Mouse (Mus musculus) CH12.LX (cell line): Measurements from ENCODE around the gene Fig4. TPM values are rescaled to one million over a fixed set of nuclear protein-coding genes. Genes with fewer than 3 reads are reported as not detected.

Experiments
- DNase-seq: peaks from one replicate; pipeline ENCODE4 v3.0.0-alpha.2; 2013; ENCODE audit errors: extremely low read depth
- H3K27ac ChIP-seq: 2 replicates; pipeline ENCODE4 v1.5.1; 2012; ENCODE audit warnings: low read depth, mild to moderate bottlenecking, control low read depth, moderate library complexity; ENCODE audit not compliant: insufficient read depth
- H3K27me3 ChIP-seq: replicated peaks from 2 replicates; pipeline ENCODE3; 2012; ENCODE audit warnings: inconsistent platforms
- H3K36me3 ChIP-seq, 2 experiments: replicated peaks in 1 of 2; 2 replicates each; pipeline versions ENCODE3 to v1.6.1; 2012; ENCODE audit warnings: inconsistent platforms in 1 of 2, low read length in 1 of 2, mild to moderate bottlenecking in 1 of 2, mixed read lengths in 1 of 2, moderate library complexity in 1 of 2; ENCODE audit not compliant: control insufficient read depth in 1 of 2, insufficient read depth in 1 of 2
- H3K4me1 ChIP-seq, 2 experiments: 2 replicates each; pipeline ENCODE4 v1.6.1; 2012; ENCODE audit warnings: inconsistent platforms in 1 of 2, moderate library complexity in 1 of 2; ENCODE audit not compliant: insufficient read depth in 2 of 2, control insufficient read depth in 1 of 2
- H3K4me2 ChIP-seq: 2 replicates; pipeline ENCODE4 v1.6.1; 2012; ENCODE audit warnings: low read depth, mild to moderate bottlenecking, control low read depth; ENCODE audit not compliant: poor library complexity, insufficient read depth, severe bottlenecking
- H3K4me3 ChIP-seq, 3 experiments: fragments of 150-350 bp in 1 of 3; sonication (generic) in 1 of 3; replicated peaks in 1 of 3; 2 replicates each; pipeline versions ENCODE3 to v1.5.1; 2011 to 2012; ENCODE audit warnings: low read depth in 2 of 3, low read length in 2 of 3, mild to moderate bottlenecking in 2 of 3, moderate library complexity in 2 of 3, control low read depth in 1 of 3, improper control_type of control experiment in 1 of 3, inconsistent platforms in 1 of 3, mixed read lengths in 1 of 3; ENCODE audit not compliant: poor library complexity in 1 of 3
- H3K79me2 ChIP-seq: replicated peaks from 2 replicates; pipeline ENCODE4 v1.6.1; 2012; ENCODE audit warnings: mild to moderate bottlenecking, moderate library complexity; ENCODE audit not compliant: control insufficient read depth, poor library complexity, insufficient read depth, severe bottlenecking; ENCODE audit errors: extremely low read depth
- H3K9ac ChIP-seq: 2 replicates; pipeline ENCODE4 v1.6.1; 2012; ENCODE audit warnings: low read depth, mild to moderate bottlenecking, control low read depth, moderate library complexity; ENCODE audit not compliant: insufficient read depth
- H3K9me3 ChIP-seq: replicated peaks from 2 replicates; pipeline ENCODE3; 2012; ENCODE audit warnings: low read length, inconsistent platforms, mixed read lengths
- BHLHE40 ChIP-seq: IDR thresholded peaks from 2 replicates; pipeline ENCODE4 v1.6.1; 2011; ENCODE audit warnings: mild to moderate bottlenecking, low read depth, low read length, improper control_type of control experiment
- CHD1 ChIP-seq: IDR thresholded peaks from 2 replicates; pipeline ENCODE4 v1.6.1; 2012; ENCODE audit warnings: low read depth, low read length, improper control_type of control experiment, inconsistent platforms
- CTCF ChIP-seq, 2 experiments: IDR thresholded peaks in 1 of 2; conservative IDR thresholded peaks in 1 of 2; 2 replicates each; pipeline ENCODE4 v1.5.1; 2011 to 2012; ENCODE audit warnings: low read depth in 2 of 2, low read length in 2 of 2, improper control_type of control experiment in 1 of 2, inconsistent platforms in 1 of 2, mild to moderate bottlenecking in 1 of 2, moderate library complexity in 1 of 2
- ELF1 ChIP-seq: IDR thresholded peaks from 2 replicates; pipeline ENCODE4 v1.6.1; 2014; ENCODE audit warnings: low read depth, mild to moderate bottlenecking, inconsistent platforms, low read length, improper control_type of control experiment
- ETS1 ChIP-seq: conservative IDR thresholded peaks from 2 replicates; pipeline ENCODE4 v1.6.1; 2012; ENCODE audit warnings: low read depth, mild to moderate bottlenecking, inconsistent platforms, low read length, improper control_type of control experiment, moderate library complexity
- GABPA ChIP-seq: IDR thresholded peaks from 2 replicates; pipeline ENCODE4 v1.6.1; 2012; ENCODE audit warnings: low read depth, low read length, improper control_type of control experiment, inconsistent platforms; ENCODE audit not compliant: insufficient replicate concordance
- HCFC1 ChIP-seq: IDR thresholded peaks from 2 replicates; pipeline ENCODE4 v1.6.1; 2012; ENCODE audit warnings: low read depth, mild to moderate bottlenecking, inconsistent platforms, low read length, improper control_type of control experiment
- JUN ChIP-seq: IDR thresholded peaks from 2 replicates; pipeline ENCODE4 v1.6.1; 2011; ENCODE audit warnings: low read depth, mild to moderate bottlenecking, low read length, improper control_type of control experiment, moderate library complexity; ENCODE audit not compliant: insufficient read depth
- JUND ChIP-seq: conservative IDR thresholded peaks from 2 replicates; pipeline ENCODE4 v1.6.1; 2011; ENCODE audit warnings: low read depth, low read length, improper control_type of control experiment
- MAX ChIP-seq: IDR thresholded peaks from 2 replicates; pipeline ENCODE4 v1.6.1; 2011; ENCODE audit warnings: low read length, improper control_type of control experiment
- MEF2A ChIP-seq: IDR thresholded peaks from 2 replicates; pipeline ENCODE4 v1.6.1; 2014; ENCODE audit warnings: low read depth, mild to moderate bottlenecking, inconsistent platforms, low read length, improper control_type of control experiment, borderline replicate concordance
- MXI1 ChIP-seq: IDR thresholded peaks from 2 replicates; pipeline ENCODE4 v1.6.1; 2011; ENCODE audit warnings: mild to moderate bottlenecking, low read depth, low read length, improper control_type of control experiment
- NELFE ChIP-seq: IDR thresholded peaks from 2 replicates; pipeline ENCODE4 v1.6.1; 2011; ENCODE audit warnings: low read depth, low read length, improper control_type of control experiment
- NRF1 ChIP-seq: IDR thresholded peaks from 2 replicates; pipeline ENCODE4 v1.6.1; 2014; ENCODE audit warnings: low read depth, mild to moderate bottlenecking, inconsistent platforms, low read length, improper control_type of control experiment, moderate library complexity
- POLR2AphosphoS2 ChIP-seq: IDR thresholded peaks from 2 replicates; pipeline ENCODE4 v1.6.1; 2011; ENCODE audit warnings: low read depth, low read length, improper control_type of control experiment
- RAD21 ChIP-seq: IDR thresholded peaks from 2 replicates; pipeline ENCODE4 v1.6.1; 2011; ENCODE audit warnings: low read depth, mild to moderate bottlenecking, low read length, improper control_type of control experiment, moderate library complexity
- RCOR1 ChIP-seq: conservative IDR thresholded peaks from 2 replicates; pipeline ENCODE4 v1.6.1; 2012; ENCODE audit warnings: low read depth, mild to moderate bottlenecking, inconsistent platforms, low read length, improper control_type of control experiment
- SIN3A ChIP-seq: IDR thresholded peaks from 2 replicates; pipeline ENCODE4 v1.6.1; 2012; ENCODE audit warnings: low read length, improper control_type of control experiment, inconsistent platforms
- SMC3 ChIP-seq: IDR thresholded peaks from 2 replicates; pipeline ENCODE4 v1.6.1; 2011; ENCODE audit warnings: low read depth, low read length, improper control_type of control experiment
- TCF12 ChIP-seq: IDR thresholded peaks from 2 replicates; pipeline ENCODE4 v1.6.1; 2014; ENCODE audit warnings: low read depth, mild to moderate bottlenecking, inconsistent platforms, low read length, improper control_type of control experiment
- ZC3H11A ChIP-seq: IDR thresholded peaks from 2 replicates; pipeline ENCODE4 v1.6.1; 2012; ENCODE audit warnings: low read depth, mild to moderate bottlenecking, inconsistent platforms, low read length, improper control_type of control experiment
- ZNF384 ChIP-seq: IDR thresholded peaks from 2 replicates; pipeline ENCODE4 v1.6.1; 2012; ENCODE audit warnings: low read depth, low read length, improper control_type of control experiment, inconsistent platforms
- dilution Hi-C: fragments of 300-500 bp; cut with MboI; formaldehyde crosslinking; loops from 2 replicates; pipeline ENCODE4 v1.14.3; 2020; ENCODE audit warnings: low sequenced_read_pairs; ENCODE audit not compliant: extremely low pct_unique_long_range_greater_than_20kb, extremely low pct_ligation_motif_present
- in situ Hi-C: fragments of 300-500 bp; cut with MboI; formaldehyde crosslinking; loops from 3 replicates; pipeline ENCODE4 v1.14.3; 2019; ENCODE audit warnings: low sequenced_read_pairs, low pct_ligation_motif_present, low pct_unique_long_range_greater_than_20kb, mixed read lengths
- polyA plus RNA-seq: library from polyadenylated mRNA; unstranded; fragments of >175 nt; gene quantifications from 2 replicates; pipeline ENCODE4 v1.2.1, GENCODE M21; 2012; ENCODE audit warnings: low read depth; ENCODE audit not compliant: insufficient read length
- total RNA-seq, 2 experiments: library from RNA; depleted of rRNA; stranded (reverse); fragments of 300-350 nt in 1 of 2; fragments of >200 nt in 1 of 2; gene quantifications; 2 replicates each; pipeline ENCODE4 v1.2.3; 2012 to 2014

Fig4 gene
- total and polyA plus RNA-seq, 3 experiments, result 22.6 to 39.6 (median 35.4) TPM

GRCm38 (mm10) chr10:41241080-41241479 is 62.0 kb downstream of the Fig4 start:
- H3K36me3 ChIP-seq, result peaks cover 19 to 89% of the 10 kb centered on the region in 2 experiments

GRCm38 (mm10) chr10:41236020-41236419 is 67.0 kb downstream of the Fig4 start:
- Histone ChIP-seq H3K9ac (no peak overlapping the region), H3K79me2 (no peaks in the 10 kb centered on the region), H3K27me3 (no peaks in the 10 kb centered on the region), H3K4me1 (no peaks in the 10 kb centered on the region), H3K4me3 (no peak overlapping the region), H3K36me3 (peaks cover 0 to 81% of the 10 kb centered on the region in 2 experiments), H3K27ac (no peak overlapping the region), H3K9me3 (no peaks in the 10 kb centered on the region)
- in situ Hi-C loops (no loop called here), dilution Hi-C loops (no loop called here)
- TF ChIP-seq BHLHE40, result no peak
- TF ChIP-seq NRF1, result no peak
- no peak for TF ChIP-seq POLR2AphosphoS2
- no peak for TF ChIP-seq SIN3A
- TF ChIP-seq, all 38 proteins: peak for 0
- DNase-seq, result no peak
- no peak overlapping the region for H3K4me2 ChIP-seq

More at GRCm38 (mm10) chr10:41241080-41241479, 62.0 kb downstream of the Fig4 start:
- H3K4me2 ChIP-seq, result no peak overlapping the region
- no peaks in the 10 kb centered on the region for H3K27me3 ChIP-seq
- H3K27ac ChIP-seq, result no peak overlapping the region
- peaks cover 0 to 10% of the 10 kb centered on the region in 2 experiments; a peak in 2 of 4 replicates for H3K4me1 ChIP-seq
- no peak for DNase-seq
- no peak overlapping the region for H3K4me3 ChIP-seq
- TF ChIP-seq ELF1, result no peak
- dilution Hi-C loops, result no loop called here
- H3K79me2 ChIP-seq, result no peaks in the 10 kb centered on the region
- no peaks in the 10 kb centered on the region for H3K9me3 ChIP-seq
- in situ Hi-C loops, result no loop called here
- no peak overlapping the region for H3K9ac ChIP-seq

DNA sequence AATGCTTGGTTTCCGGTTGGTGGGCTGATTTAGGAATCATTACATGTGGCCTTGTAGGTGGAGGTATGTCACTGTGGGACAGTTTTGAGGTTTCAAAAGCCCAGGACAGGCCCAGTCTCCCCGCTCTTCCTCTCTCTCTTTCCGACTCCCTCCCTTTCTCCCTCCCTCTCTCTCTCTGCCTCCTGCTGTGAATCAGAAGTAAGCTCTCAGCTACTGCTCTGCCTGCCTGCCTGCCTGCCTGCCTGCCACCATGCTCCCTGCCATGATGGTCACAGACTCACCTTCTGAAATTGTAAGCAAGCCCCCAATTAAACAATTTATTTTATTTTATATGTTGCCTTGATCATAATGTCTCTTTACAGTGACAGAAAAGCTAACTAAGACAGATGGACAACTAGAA is 67.5 kb downstream of the Fig4 start:
- in situ Hi-C loops, result no loop called here
- H3K36me3 ChIP-seq, result peaks cover 0 to 79% of the 10 kb centered on the region in 2 experiments
- no peak for TF ChIP-seq RAD21
- TF ChIP-seq CTCF (conservative IDR thresholded peaks at IDR 0.05 in 1 of 2, IDR thresholded peaks at IDR 0.05 in 1 of 2; ENCODE audit: low read depth in 2 of 2, low read length in 2 of 2), result no peak
- TF ChIP-seq ELF1, result no peak
- TF ChIP-seq POLR2AphosphoS2, result no peak
- no peak for TF ChIP-seq JUN
- TF ChIP-seq GABPA, result no peak
- no peak for TF ChIP-seq NRF1
- no peak for TF ChIP-seq MXI1
- no peak for TF ChIP-seq MAX
- no peak for TF ChIP-seq CHD1
- no peak for TF ChIP-seq MEF2A
- TF ChIP-seq RCOR1, result no peak
- TF ChIP-seq JUND, result no peak
- no peak for TF ChIP-seq SMC3
- TF ChIP-seq NELFE, result no peak
- TF ChIP-seq ZNF384, result no peak
- TF ChIP-seq ZC3H11A, result no peak
- TF ChIP-seq HCFC1, result no peak
- no peak for TF ChIP-seq TCF12
- no peak for TF ChIP-seq ETS1
- TF ChIP-seq, all 38 proteins: peak for 0
- no peak for DNase-seq
- Histone ChIP-seq H3K79me2 (no peaks in the 10 kb centered on the region), H3K9me3 (no peaks in the 10 kb centered on the region), H3K27me3 (no peaks in the 10 kb centered on the region), H3K4me3 (no peak overlapping the region), H3K27ac (no peak overlapping the region), H3K4me2 (no peak overlapping the region), H3K4me1 (no peaks in the 10 kb centered on the region), H3K9ac (no peak overlapping the region)
- dilution Hi-C loops, result no loop called here
